24 mouse cellular contexts compared by ENCODE assay signal in the genomic region with DNA sequence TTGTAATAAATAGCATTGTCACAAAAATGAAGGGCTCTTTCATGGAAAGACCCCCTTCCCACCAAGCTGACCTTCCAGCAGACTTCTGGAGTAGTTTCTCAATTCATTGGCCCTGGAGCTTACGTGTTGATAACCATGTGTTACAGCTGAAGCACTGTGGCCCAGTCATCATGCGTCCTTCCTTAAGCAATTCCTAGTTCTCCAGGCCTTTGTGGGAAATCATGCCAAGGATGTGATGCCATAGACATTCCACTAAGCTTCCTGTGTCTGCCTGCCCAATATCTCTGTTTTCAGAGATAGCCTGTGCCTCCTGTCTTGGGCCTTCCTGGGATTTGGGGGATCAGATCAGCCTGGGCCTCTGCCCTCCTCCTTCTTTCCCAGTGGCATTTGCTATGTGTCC.
"Had no signal": no experiment of that assay in that cellular context is flagged by ENCODE, and none has a peak within 500 bp of the region (broad histone marks: within the 10 kb centered on the region; RNA-seq: fewer than 3 reads in every experiment).

No protein-coding gene starts in this region.

- H3K36me3 ChIP-seq: heart, embryonic 10.5 days; heart, embryonic 12.5 days; hindbrain, embryonic 10.5 days; hindbrain, embryonic 12.5 days; intestine, embryonic 15.5 days; limb, embryonic 10.5 days; limb, embryonic 12.5 days had no signal

- H3K9me3 ChIP-seq: heart, embryonic 10.5 days; heart, embryonic 12.5 days; hindbrain, embryonic 10.5 days; hindbrain, embryonic 12.5 days; intestine, embryonic 15.5 days; limb, embryonic 10.5 days; limb, embryonic 12.5 days had no signal

- H3K27me3 ChIP-seq: heart, embryonic 12.5 days; hindbrain, embryonic 12.5 days; intestine, embryonic 15.5 days; limb, embryonic 12.5 days had no signal

- H3K27ac ChIP-seq: gastrocnemius, adult 2 months; hindbrain, embryonic 10.5 days; hindbrain, embryonic 12.5 days; hindbrain, embryonic 14.5 days; intestine, embryonic 15.5 days; layer of hippocampus, adult 2 months; limb, embryonic 10.5 days; limb, embryonic 12.5 days had no signal

- H3K4me3 ChIP-seq: gastrocnemius, adult 2 months; heart, embryonic 10.5 days; heart, embryonic 12.5 days; hindbrain, embryonic 10.5 days; hindbrain, embryonic 12.5 days; intestine, embryonic 15.5 days; layer of hippocampus, adult 2 months; limb, embryonic 10.5 days; limb, embryonic 12.5 days had no signal

- DNase-seq: gastrocnemius, adult 2 months; gastrocnemius, postnatal 10 days; gastrocnemius, postnatal 25 days; heart, adult 18-20 months; heart, postnatal 10 days; heart, postnatal 4 days; kidney, adult 18-20 months; kidney, adult 8-10 months; kidney, postnatal 10 days; kidney, postnatal 25 days; kidney, postnatal 4 days; liver had no signal

- H3K9ac ChIP-seq: heart, embryonic 12.5 days; hindbrain, embryonic 12.5 days; hindbrain, embryonic 14.5 days; intestine, embryonic 15.5 days; limb, embryonic 12.5 days had no signal

- H3K4me2 ChIP-seq: heart, embryonic 12.5 days; hindbrain, embryonic 12.5 days; hindbrain, embryonic 14.5 days; intestine, embryonic 15.5 days; limb, embryonic 12.5 days had no signal

- ATAC-seq: hindbrain, embryonic 16.5 days; inflammation-experienced regulatory T-cells, adult 6 months; intestine, embryonic 15.5 days; intestine, postnatal 0 days had no signal
